9 mouse cellular contexts compared by ENCODE assay signal in genomic region chrX:11437151-11437944, GRCm38 (mm10).
DNase-seq lines count a peak whose midpoint lies in the region; ATAC-seq lines count a peak whose summit lies in the region.
"Had no signal": no experiment of that assay in that cellular context is flagged by ENCODE, and none has a peak within 500 bp of the region (broad histone marks: within the 10 kb centered on the region; RNA-seq: fewer than 3 reads in every experiment).

No protein-coding gene starts in this region.

- peaks cover 61% of the 10 kb centered on the region for H3K27me3 ChIP-seq in kidney, embryonic 15.5 days
- no peaks in the 10 kb centered on the region for H3K27me3 ChIP-seq in midbrain, embryonic 16.5 days (ENCODE audit: control insufficient read depth, insufficient read depth, low read depth, low read length)
- peaks cover 9% of the 10 kb centered on the region; the same call in 1 of the 2 replicates for H3K27me3 ChIP-seq in forebrain, embryonic 13.5 days

- H3K4me2 ChIP-seq in kidney, embryonic 15.5 days, result no peak overlapping the region
- H3K4me2 ChIP-seq in midbrain, embryonic 16.5 days (ENCODE audit: low read length), result no peak overlapping the region
- no peak overlapping the region for H3K4me2 ChIP-seq in forebrain, embryonic 13.5 days

- H3K9ac ChIP-seq in kidney, embryonic 15.5 days, result no peak overlapping the region
- no peak overlapping the region for H3K9ac ChIP-seq in midbrain, embryonic 16.5 days (ENCODE audit: low read depth, low read length)
- no peak overlapping the region for H3K9ac ChIP-seq in forebrain, embryonic 13.5 days

- 41% methylated on average over 12 of the region's 12 CpGs for WGBS in kidney, embryonic 15.5 days
- WGBS in midbrain, embryonic 16.5 days, result 33% methylated on average over 12 of the region's 12 CpGs
- WGBS in forebrain, embryonic 13.5 days, result 52% methylated on average over 12 of the region's 12 CpGs

- no peaks in the 10 kb centered on the region for H3K36me3 ChIP-seq in kidney, embryonic 15.5 days
- H3K36me3 ChIP-seq in midbrain, embryonic 16.5 days (ENCODE audit: control insufficient read depth, insufficient read depth, low read length), result no peaks in the 10 kb centered on the region
- no peaks in the 10 kb centered on the region for H3K36me3 ChIP-seq in forebrain, embryonic 13.5 days (ENCODE audit: poor library complexity, severe bottlenecking)
- H3K36me3 ChIP-seq: G1E had no signal

- intact Hi-C loops in gastrocnemius, postnatal 14 days (cut with DNase I; ENCODE audit: low total_unique reads), result no loop called here

- peak; percentile 27 for DNase-seq in gastrocnemius, postnatal 14 days
- DNase-seq in gastrocnemius, postnatal 10 days, result no peak
- peak; percentile 8 for DNase-seq in urinary bladder, postnatal 14 days (ENCODE audit: low spot score)
- DNase-seq in urinary bladder, postnatal 10 days (ENCODE audit: low spot score), result no peak
- DNase-seq in thymus, postnatal 25 days, result no peak

- H3K9me3 ChIP-seq in kidney, embryonic 15.5 days (replicated peaks), result no peaks in the 10 kb centered on the region
- H3K9me3 ChIP-seq in midbrain, embryonic 16.5 days (replicated peaks; ENCODE audit: control insufficient read depth, low read length, poor library complexity, severe bottlenecking), result no peaks in the 10 kb centered on the region
- no peaks in the 10 kb centered on the region for H3K9me3 ChIP-seq in forebrain, embryonic 13.5 days (replicated peaks)
- H3K9me3 ChIP-seq: G1E had no signal

- peak overlapping the region; percentile 66 for H3K27ac ChIP-seq in kidney, embryonic 15.5 days
- H3K27ac ChIP-seq in midbrain, embryonic 16.5 days (ENCODE audit: low read length), result no peak overlapping the region
- no peak overlapping the region for H3K27ac ChIP-seq in forebrain, embryonic 13.5 days

- ATAC-seq in kidney, embryonic 15.5 days (replicated peaks; ENCODE audit: low FRiP score), result no peak
- ATAC-seq in midbrain, embryonic 16.5 days, result peak; percentile 72
- ATAC-seq in forebrain, embryonic 13.5 days, result no peak

- no peak overlapping the region for H3K4me3 ChIP-seq in kidney, embryonic 15.5 days (replicated peaks)
- H3K4me3 ChIP-seq in midbrain, embryonic 16.5 days (ENCODE audit: low read depth, low read length), result no peak overlapping the region
- no peak overlapping the region for H3K4me3 ChIP-seq in forebrain, embryonic 13.5 days

- H3K4me1 ChIP-seq in kidney, embryonic 15.5 days, result peaks cover 20% of the 10 kb centered on the region
- peaks cover 13% of the 10 kb centered on the region for H3K4me1 ChIP-seq in midbrain, embryonic 16.5 days (ENCODE audit: control insufficient read depth, insufficient read depth, low read length)
- peaks cover 20% of the 10 kb centered on the region for H3K4me1 ChIP-seq in forebrain, embryonic 13.5 days

Comparison
In these comparisons a context has a peak if more than half of its experiments do, and no peak if none do; other contexts are left out.
1. DNase-seq: peak in gastrocnemius, postnatal 14 days (single experiment) and urinary bladder, postnatal 14 days (single experiment); none in gastrocnemius, postnatal 10 days (single experiment), urinary bladder, postnatal 10 days (single experiment) and thymus, postnatal 25 days (single experiment).